8 mouse cellular contexts compared by ENCODE assay signal in genomic region chrX:140544737-140545136, GRCm38 (mm10). TPM values are rescaled to one million over a fixed set of nuclear protein-coding genes. Genes with fewer than 3 reads are reported as not detected.
DNase-seq lines count a peak whose midpoint lies in the region; ATAC-seq and TF ChIP-seq lines count a peak whose summit lies in the region.

No protein-coding gene starts in this region.

- peak; percentile 34 to 92 (median 67) for TF ChIP-seq CTCF in MEL (IDR thresholded peaks at IDR 0.05 in 2 of 3, conservative IDR thresholded peaks at IDR 0.05 in 1 of 3; ENCODE audit: control insufficient read depth in 1 of 3, insufficient read depth in 1 of 3, low read depth in 2 of 3, low read length in 3 of 3, poor library complexity in 1 of 3, severe bottlenecking in 1 of 3)

- TF ChIP-seq EP300 in MEL (IDR thresholded peaks at IDR 0.05; ENCODE audit: low read depth in 1 of 2, low read length in 2 of 2) = peak; percentile 67 to 69; a peak in 3 of 4 replicates

- peaks cover 58% of the 10 kb centered on the region for H3K27me3 ChIP-seq in hindbrain, embryonic 14.5 days (ENCODE audit: control insufficient read depth, insufficient read depth, low read length)
- peaks cover 73% of the 10 kb centered on the region for H3K27me3 ChIP-seq in hindbrain, embryonic 13.5 days
- H3K27me3 ChIP-seq in MEL (ENCODE audit: control insufficient read depth in 1 of 2, insufficient read depth in 2 of 2, low read length in 2 of 2) = no peaks in the 10 kb centered on the region
- H3K27me3 ChIP-seq in intestine, embryonic 15.5 days (replicated peaks) = peaks cover 5% of the 10 kb centered on the region; the same call in 1 of the 2 replicates

- no peaks in the 10 kb centered on the region for H3K36me3 ChIP-seq in hindbrain, embryonic 14.5 days (replicated peaks; ENCODE audit: control insufficient read depth, insufficient read depth)
- no peaks in the 10 kb centered on the region for H3K36me3 ChIP-seq in hindbrain, embryonic 13.5 days
- H3K36me3 ChIP-seq in MEL (ENCODE audit: control insufficient read depth in 1 of 2, insufficient read depth in 2 of 2, low read length in 2 of 2) = peaks cover 0 to 44% of the 10 kb centered on the region in 2 experiments; a peak in 2 of 4 replicates
- H3K36me3 ChIP-seq in intestine, embryonic 15.5 days = no peaks in the 10 kb centered on the region

- peak; percentile 72 for TF ChIP-seq RAD21 in MEL (IDR thresholded peaks at IDR 0.05; ENCODE audit: low read depth, low read length)

- WGBS in hindbrain, embryonic 14.5 days = 36% methylated on average over 3 of the region's 3 CpGs
- WGBS in hindbrain, embryonic 13.5 days = 32% methylated on average over 3 of the region's 3 CpGs
- 29% methylated on average over 3 of the region's 3 CpGs for WGBS in intestine, embryonic 15.5 days

- peaks cover 2% of the 10 kb centered on the region; the same call in 1 of the 2 replicates for H3K79me2 ChIP-seq in MEL (ENCODE audit: control insufficient read depth, insufficient read depth, low read length, poor library complexity)

- no peak overlapping the region for H3K4me3 ChIP-seq in hindbrain, embryonic 14.5 days (replicated peaks; ENCODE audit: low read length)
- H3K4me3 ChIP-seq in hindbrain, embryonic 13.5 days = no peak overlapping the region
- H3K4me3 ChIP-seq in MEL (ENCODE audit: control insufficient read depth in 1 of 2, insufficient read depth in 1 of 2, low read depth in 2 of 2, low read length in 2 of 2) = 0 out of 4 replicates have a peak overlapping the region, but pooled peaks of 1 of the 2 experiments have one; percentile 5
- H3K4me3 ChIP-seq in intestine, embryonic 15.5 days (replicated peaks) = no peak overlapping the region

- DNase-seq in hindbrain, embryonic 14.5 days (ENCODE audit: low spot score) = peak; percentile 74
- peak; percentile 86 for DNase-seq in 416B (ENCODE audit: low read depth)
- DNase-seq in MEL (ENCODE audit: low read depth, low spot score) = peak; percentile 94
- peak; percentile 67 to 82 for DNase-seq in cerebellum, postnatal 14 days
- peak; percentile 62 to 68 for DNase-seq in kidney, postnatal 4 days
- DNase-seq in retina, adult 2 months (ENCODE audit: low read depth, low spot score) = peak; percentile 29

- no peak for ATAC-seq in hindbrain, embryonic 14.5 days (ENCODE audit: low FRiP score)
- no peak for ATAC-seq in hindbrain, embryonic 13.5 days (ENCODE audit: low FRiP score)
- no peak for ATAC-seq in intestine, embryonic 15.5 days

- no peaks in the 10 kb centered on the region for H3K9me3 ChIP-seq in hindbrain, embryonic 14.5 days (ENCODE audit: control insufficient read depth, low read length)
- no peaks in the 10 kb centered on the region for H3K9me3 ChIP-seq in hindbrain, embryonic 13.5 days
- H3K9me3 ChIP-seq in MEL (replicated peaks; ENCODE audit: insufficient read depth, low read length) = no peaks in the 10 kb centered on the region
- no peaks in the 10 kb centered on the region for H3K9me3 ChIP-seq in intestine, embryonic 15.5 days

- TF ChIP-seq POLR2A in MEL (IDR thresholded peaks at IDR 0.05; ENCODE audit: control insufficient read depth in 1 of 2, insufficient read depth in 1 of 2, low read depth in 1 of 2, low read length in 2 of 2, poor library complexity in 1 of 2) = no peak

- no peak overlapping the region for H3K4me2 ChIP-seq in hindbrain, embryonic 14.5 days (replicated peaks)
- H3K4me2 ChIP-seq in hindbrain, embryonic 13.5 days = no peak overlapping the region
- H3K4me2 ChIP-seq in intestine, embryonic 15.5 days (replicated peaks) = no peak overlapping the region

- no peak overlapping the region for H3K27ac ChIP-seq in hindbrain, embryonic 14.5 days
- no peak overlapping the region for H3K27ac ChIP-seq in hindbrain, embryonic 13.5 days
- H3K27ac ChIP-seq in MEL (ENCODE audit: control insufficient read depth, low read depth, low read length) = peak overlapping the region; percentile 58
- no peak overlapping the region for H3K27ac ChIP-seq in intestine, embryonic 15.5 days

- peaks cover 9% of the 10 kb centered on the region; the same call in 1 of the 2 replicates for H3K4me1 ChIP-seq in hindbrain, embryonic 14.5 days (replicated peaks; ENCODE audit: control insufficient read depth, insufficient read depth, low read length)
- H3K4me1 ChIP-seq in hindbrain, embryonic 13.5 days (replicated peaks) = peaks cover 17% of the 10 kb centered on the region
- peaks cover 24 to 36% of the 10 kb centered on the region in 2 experiments for H3K4me1 ChIP-seq in MEL (ENCODE audit: control insufficient read depth in 1 of 2, insufficient read depth in 2 of 2, low read length in 2 of 2)
- 0 out of 2 replicates have a peak, but pooled peaks cover 2% of the 10 kb centered on the region for H3K4me1 ChIP-seq in intestine, embryonic 15.5 days (replicated peaks)

- H3K9ac ChIP-seq in hindbrain, embryonic 14.5 days = no peak overlapping the region
- H3K9ac ChIP-seq in hindbrain, embryonic 13.5 days = no peak overlapping the region
- H3K9ac ChIP-seq in MEL (ENCODE audit: control insufficient read depth, low read depth, low read length, poor library complexity, severe bottlenecking) = peak overlapping the region; percentile 27
- no peak overlapping the region for H3K9ac ChIP-seq in intestine, embryonic 15.5 days

TF ChIP-seq in MEL, 35 proteins besides CTCF, POLR2A, EP300 and RAD21:
- no peak for TF ChIP-seq POLR2AphosphoS5 (IDR thresholded peaks at IDR 0.05; ENCODE audit: borderline replicate concordance, low read depth, low read length)
- no peak; the same call in 1 of the 2 replicates for TF ChIP-seq CHD2 (IDR thresholded peaks at IDR 0.05; ENCODE audit: low read length)
- TF ChIP-seq POLR2AphosphoS2 (IDR thresholded peaks at IDR 0.05; ENCODE audit: low read length) = no peak
- 0 out of 2 replicates have a peak, but pooled peaks have one; percentile 61 for TF ChIP-seq CHD1 (IDR thresholded peaks at IDR 0.05; ENCODE audit: low read depth, low read length)
- peak; percentile 97 for TF ChIP-seq SMC3 (IDR thresholded peaks at IDR 0.05; ENCODE audit: low read depth, low read length)
- TF ChIP-seq UBTF (IDR thresholded peaks at IDR 0.05; ENCODE audit: borderline replicate concordance, insufficient read depth, low read depth, low read length) = no peak
- peak; percentile 82 for TF ChIP-seq SIN3A (IDR thresholded peaks at IDR 0.05; ENCODE audit: low read length)
- TF ChIP-seq MAFK (IDR thresholded peaks at IDR 0.05; ENCODE audit: borderline replicate concordance, low read depth, low read length) = no peak
- TF ChIP-seq ZMIZ1 (IDR thresholded peaks at IDR 0.05; ENCODE audit: low read depth, low read length) = no peak
- peak; percentile 85 for TF ChIP-seq ZC3H11A (IDR thresholded peaks at IDR 0.05; ENCODE audit: low read depth, low read length)
- no peak for TF ChIP-seq BHLHE40 (IDR thresholded peaks at IDR 0.05; ENCODE audit: borderline replicate concordance, low read depth, low read length)
- TF ChIP-seq E2F4 (IDR thresholded peaks at IDR 0.05; ENCODE audit: borderline replicate concordance, low read depth, low read length) = no peak
- no peak for TF ChIP-seq TAL1 (IDR thresholded peaks at IDR 0.05; ENCODE audit: low read length)
- TF ChIP-seq HCFC1 (IDR thresholded peaks at IDR 0.05; ENCODE audit: low read depth, low read length) = peak; percentile 66
- peak; percentile 49; the same call in 1 of the 2 replicates for TF ChIP-seq ETS1 (IDR thresholded peaks at IDR 0.05; ENCODE audit: low read depth, low read length)
- peak; percentile 99 for TF ChIP-seq MYC (IDR thresholded peaks at IDR 0.05; ENCODE audit: low read depth, low read length)
- no peak for TF ChIP-seq MEF2A (IDR thresholded peaks at IDR 0.05; ENCODE audit: extremely low read depth, insufficient replicate concordance, low read depth, low read length, poor library complexity, severe bottlenecking)
- TF ChIP-seq ZNF384 (IDR thresholded peaks at IDR 0.05; ENCODE audit: low read depth, low read length) = 0 out of 2 replicates have a peak, but pooled peaks have one; percentile 31
- TF ChIP-seq ZKSCAN1 (IDR thresholded peaks at IDR 0.05; ENCODE audit: low read depth, low read length) = no peak
- TF ChIP-seq MAZ (IDR thresholded peaks at IDR 0.05; ENCODE audit: low read depth, low read length) = no peak
- peak; percentile 60 for TF ChIP-seq KAT2A (conservative IDR thresholded peaks at IDR 0.05; ENCODE audit: low read depth, low read length)
- TF ChIP-seq MXI1 (IDR thresholded peaks at IDR 0.05; ENCODE audit: low read depth, low read length) = peak; percentile 89
- TF ChIP-seq JUND (IDR thresholded peaks at IDR 0.05; ENCODE audit: low read depth, low read length) = peak; percentile 72; the same call in 1 of the 2 replicates
- TF ChIP-seq MYB (IDR thresholded peaks at IDR 0.05; ENCODE audit: low read depth, low read length) = no peak
- TF ChIP-seq USF1 (IDR thresholded peaks at IDR 0.05; ENCODE audit: low read depth, low read length) = no peak
- peak; percentile 42; the same call in 1 of the 2 replicates for TF ChIP-seq RCOR1 (IDR thresholded peaks at IDR 0.05; ENCODE audit: low read depth, low read length)
- no peak for TF ChIP-seq TBP (IDR thresholded peaks at IDR 0.05; ENCODE audit: low read depth, low read length)
- TF ChIP-seq USF2 (IDR thresholded peaks at IDR 0.05; ENCODE audit: borderline replicate concordance in 1 of 2, insufficient read depth in 1 of 2, low read depth in 1 of 2, low read length in 2 of 2) = no peak
- TF ChIP-seq MAX (IDR thresholded peaks at IDR 0.05; ENCODE audit: low read length) = peak; percentile 89
- TF ChIP-seq TCF12 (IDR thresholded peaks at IDR 0.05; ENCODE audit: low read depth, low read length) = no peak; the same call in 1 of the 2 replicates
- no peak for TF ChIP-seq GATA1 (IDR thresholded peaks at IDR 0.05; ENCODE audit: low read depth, low read length)
- no peak for TF ChIP-seq NELFE (IDR thresholded peaks at IDR 0.05; ENCODE audit: low read depth, low read length)
- no peak for TF ChIP-seq ELF1 (IDR thresholded peaks at IDR 0.05; ENCODE audit: low read depth, low read length)
- TF ChIP-seq GABPA (IDR thresholded peaks at IDR 0.05; ENCODE audit: low read depth, low read length) = 0 out of 2 replicates have a peak, but pooled peaks have one; percentile 23

RNA-seq across cellular contexts. Expression of gene Tsc22d3, which starts 55.7 kb away (rescaled TPM):
- 119 and 131 TPM in 2 replicates for polyA plus RNA-seq in hindbrain, embryonic 14.5 days (2014; fragmentation: Nextera tagmentation; extraction: Ambion mirVana)
- 121 and 127 TPM in 2 replicates for polyA plus RNA-seq in hindbrain, embryonic 13.5 days (2015; fragmentation: Nextera tagmentation; extraction: Ambion mirVana)
- total RNA-seq in MEL (2012; rRNA removed) = 29.5 and 35.9 TPM in 2 replicates
- polyA plus RNA-seq in MEL (2012; ENCODE audit: insufficient read depth in 1 of 2, insufficient read length in 2 of 2, low read depth in 1 of 2, low replicate concordance in 2 of 2, missing spikeins in 1 of 2) = 10 to 100 TPM in 1 of 2 experiments, not detected in 1; 32.7 TPM
- polyA plus RNA-seq in intestine, embryonic 15.5 days (2015; fragmentation: Nextera tagmentation; extraction: Ambion mirVana) = 61.8 and 65.6 TPM in 2 replicates

Comparison
In these comparisons a context has a peak if more than half of its experiments do, and no peak if none do; other contexts are left out.
1. DNase-seq: peak in every context shown above with its lines; median percentile 94 in MEL; 86 in 416B; 74 in cerebellum, postnatal 14 days; 74 in hindbrain, embryonic 14.5 days; 65 in kidney, postnatal 4 days; 29 in retina, adult 2 months.